In genomic region chr6:100126736-100127135, GRCm38 (mm10) we compare ENCODE assay signal across 13 mouse cellular contexts.
DNase-seq lines count a peak whose midpoint lies in the region; ATAC-seq lines count a peak whose summit lies in the region.
"Had no signal": no experiment of that assay in that cellular context is flagged by ENCODE, and none has a peak within 500 bp of the region (broad histone marks: within the 10 kb centered on the region; RNA-seq: fewer than 3 reads in every experiment).

No protein-coding gene starts in this region.

- no peaks in the 10 kb centered on the region for H3K36me3 ChIP-seq in heart, embryonic 11.5 days (ENCODE audit: control insufficient read depth, insufficient read depth, low read length)
- no peaks in the 10 kb centered on the region for H3K36me3 ChIP-seq in liver, embryonic 16.5 days (ENCODE audit: control insufficient read depth, insufficient read depth)
- H3K36me3 ChIP-seq in intestine, embryonic 16.5 days (ENCODE audit: control insufficient read depth, insufficient read depth, low read length): no peaks in the 10 kb centered on the region
- H3K36me3 ChIP-seq in stomach, embryonic 16.5 days (ENCODE audit: control insufficient read depth, insufficient read depth, low read length): no peaks in the 10 kb centered on the region
- H3K36me3 ChIP-seq: embryonic facial prominence, embryonic 12.5 days; G1E; limb, embryonic 13.5 days; midbrain, embryonic 10.5 days had no signal

- intact Hi-C loops in heart, postnatal 14 days (cut with DNase I): loop anchor here (5.0 kb wide), 1 partner anchor 114 kb away; no protein-coding TSS in a partner anchor

- peaks cover 25% of the 10 kb centered on the region for H3K4me1 ChIP-seq in heart, embryonic 11.5 days (ENCODE audit: control insufficient read depth, insufficient read depth, low read length)
- H3K4me1 ChIP-seq in liver, embryonic 16.5 days (ENCODE audit: control insufficient read depth, low read depth, low read length): peaks cover 2% of the 10 kb centered on the region
- peaks cover 12% of the 10 kb centered on the region for H3K4me1 ChIP-seq in intestine, embryonic 16.5 days (ENCODE audit: control insufficient read depth, insufficient read depth, low read length)
- peaks cover 7% of the 10 kb centered on the region; the same call in 1 of the 2 replicates for H3K4me1 ChIP-seq in stomach, embryonic 16.5 days (ENCODE audit: control insufficient read depth, insufficient read depth, low read length)

- no peaks in the 10 kb centered on the region for H3K9me3 ChIP-seq in heart, embryonic 11.5 days (replicated peaks; ENCODE audit: control insufficient read depth, low read length)
- H3K9me3 ChIP-seq in liver, embryonic 16.5 days (replicated peaks; ENCODE audit: control insufficient read depth, low read length): no peaks in the 10 kb centered on the region
- H3K9me3 ChIP-seq in intestine, embryonic 16.5 days (ENCODE audit: control insufficient read depth, low read length): no peaks in the 10 kb centered on the region
- H3K9me3 ChIP-seq in stomach, embryonic 16.5 days (replicated peaks; ENCODE audit: control insufficient read depth, low read length): no peaks in the 10 kb centered on the region
- H3K9me3 ChIP-seq: embryonic facial prominence, embryonic 12.5 days had no signal

- no peak overlapping the region for H3K4me3 ChIP-seq in heart, embryonic 11.5 days (ENCODE audit: low read depth, low read length)
- no peak overlapping the region for H3K4me3 ChIP-seq in liver, embryonic 16.5 days (ENCODE audit: low read depth, low read length)
- no peak overlapping the region for H3K4me3 ChIP-seq in intestine, embryonic 16.5 days (ENCODE audit: low read length)
- H3K4me3 ChIP-seq in stomach, embryonic 16.5 days (replicated peaks; ENCODE audit: low read length): no peak overlapping the region
- H3K4me3 ChIP-seq: embryonic facial prominence, embryonic 12.5 days; limb, embryonic 13.5 days; midbrain, embryonic 10.5 days had no signal

- no peak overlapping the region for H3K4me2 ChIP-seq in heart, embryonic 11.5 days
- H3K4me2 ChIP-seq in liver, embryonic 16.5 days (ENCODE audit: low read depth, low read length): no peak overlapping the region
- H3K4me2 ChIP-seq in intestine, embryonic 16.5 days (ENCODE audit: low read depth, low read length): no peak overlapping the region
- no peak overlapping the region for H3K4me2 ChIP-seq in stomach, embryonic 16.5 days (ENCODE audit: low read depth, low read length)
- H3K4me2 ChIP-seq: embryonic facial prominence, embryonic 12.5 days; limb, embryonic 13.5 days had no signal

- DNase-seq in heart, postnatal 14 days: no peak
- no peak for DNase-seq in liver

- H3K9ac ChIP-seq in heart, embryonic 11.5 days (ENCODE audit: low read depth, low read length): no peak overlapping the region
- no peak overlapping the region for H3K9ac ChIP-seq in liver, embryonic 16.5 days (ENCODE audit: low read depth, low read length)
- no peak overlapping the region; the same call in 1 of the 2 replicates for H3K9ac ChIP-seq in intestine, embryonic 16.5 days (ENCODE audit: low read depth, low read length)
- H3K9ac ChIP-seq in stomach, embryonic 16.5 days (ENCODE audit: low read length): peak overlapping the region; percentile 29; the same call in 1 of the 2 replicates
- H3K9ac ChIP-seq: embryonic facial prominence, embryonic 12.5 days; forebrain, postnatal 0 days; limb, embryonic 13.5 days had no signal

- peaks cover 8% of the 10 kb centered on the region for H3K27me3 ChIP-seq in heart, embryonic 11.5 days (ENCODE audit: control insufficient read depth, insufficient read depth, low read length)
- no peaks in the 10 kb centered on the region for H3K27me3 ChIP-seq in liver, embryonic 16.5 days (ENCODE audit: control insufficient read depth, insufficient read depth, low read depth, low read length)
- no peaks in the 10 kb centered on the region for H3K27me3 ChIP-seq in intestine, embryonic 16.5 days (replicated peaks; ENCODE audit: control insufficient read depth, insufficient read depth, low read length)
- no peaks in the 10 kb centered on the region for H3K27me3 ChIP-seq in stomach, embryonic 16.5 days (ENCODE audit: control insufficient read depth, insufficient read depth, low read length)

- WGBS in heart, embryonic 11.5 days (ENCODE audit: insufficient replicate concordance): 47% methylated on average over 8 of the region's 8 CpGs
- WGBS in liver, embryonic 16.5 days (ENCODE audit: insufficient replicate concordance): 52% methylated on average over 8 of the region's 8 CpGs
- 53% methylated on average over 8 of the region's 8 CpGs for WGBS in intestine, embryonic 16.5 days
- WGBS in stomach, embryonic 16.5 days: 52% methylated on average over 8 of the region's 8 CpGs

- H3K27ac ChIP-seq in heart, embryonic 11.5 days (ENCODE audit: low read depth, low read length): peak overlapping the region; percentile 24; the same call in 1 of the 2 replicates
- H3K27ac ChIP-seq in liver, embryonic 16.5 days (ENCODE audit: low read length): no peak overlapping the region
- H3K27ac ChIP-seq in intestine, embryonic 16.5 days (ENCODE audit: low read length): 0 out of 2 replicates have a peak overlapping the region, but pooled peaks have one; percentile 13
- H3K27ac ChIP-seq in stomach, embryonic 16.5 days (ENCODE audit: low read length): no peak overlapping the region
- H3K27ac ChIP-seq: embryonic facial prominence, embryonic 12.5 days; limb, embryonic 13.5 days; midbrain, embryonic 10.5 days had no signal

- no peak for ATAC-seq in heart, embryonic 11.5 days (replicated peaks; ENCODE audit: insufficient number of reproducible peaks, low FRiP score, low TSS enrichment)
- 0 out of 2 replicates have a peak, but pooled peaks have one; percentile 27 for ATAC-seq in liver, embryonic 16.5 days (ENCODE audit: low read depth)
- peak; percentile 54 for ATAC-seq in intestine, embryonic 16.5 days
- ATAC-seq in stomach, embryonic 16.5 days (ENCODE audit: insufficient read depth, low FRiP score): peak; percentile 54
- no peak for ATAC-seq in activated CD4-positive, CD25-positive, alpha-beta regulatory T cell, adult 4 months
- ATAC-seq: CD4-positive, CD25-positive, alpha-beta regulatory T cell, adult 4 months had no signal

Comparison
In these comparisons a context has a peak if more than half of its experiments do, and no peak if none do; other contexts are left out.
1. ATAC-seq: peak in liver, embryonic 16.5 days (single experiment), intestine, embryonic 16.5 days (single experiment) and stomach, embryonic 16.5 days (single experiment); none in heart, embryonic 11.5 days (single experiment) and activated CD4-positive, CD25-positive, alpha-beta regulatory T cell, adult 4 months (single experiment).
2. H3K27ac ChIP-seq: peak in heart, embryonic 11.5 days (single experiment) and intestine, embryonic 16.5 days (single experiment); none in liver, embryonic 16.5 days (single experiment) and stomach, embryonic 16.5 days (single experiment).